Mouse (Mus musculus): ENCODE data around the gene Plch2. TPM values are rescaled to one million over a fixed set of nuclear protein-coding genes. Genes with fewer than 3 reads are reported as not detected.

Gene Plch2
- total and polyA plus RNA-seq, 3 experiments: 0.85 to 1.1 TPM; not detected in 1

DNA sequence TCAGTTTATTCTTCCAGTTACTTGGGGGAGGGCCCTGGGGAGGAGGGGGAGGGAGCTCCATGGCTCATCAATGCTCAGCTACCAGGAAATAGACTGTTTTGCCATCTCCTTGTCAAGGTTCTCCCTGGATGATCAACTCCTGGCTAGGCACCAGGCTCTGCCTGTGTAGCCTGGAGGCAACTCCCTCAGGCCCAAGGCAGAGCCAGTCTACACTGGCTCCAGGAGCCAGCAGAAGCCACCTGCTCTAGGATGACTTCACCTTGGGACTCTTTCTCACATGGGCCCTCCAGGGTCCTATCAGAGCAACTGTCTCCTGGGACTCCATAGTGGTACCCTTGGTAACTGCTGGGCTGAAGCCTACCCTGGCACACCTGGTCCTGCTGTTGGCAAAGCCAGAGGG is 48.5 kb downstream of the Plch2 start:
- Histone ChIP-seq H3K27me3 (ENCODE audit: control insufficient read depth in 1 of 2, insufficient read depth in 2 of 2, low read length in 2 of 2) (no peaks in the 10 kb centered on the region), H3K9ac (ENCODE audit: control insufficient read depth, low read depth, low read length, poor library complexity, severe bottlenecking) (no peak overlapping the region), H3K36me3 (ENCODE audit: control insufficient read depth in 1 of 2, insufficient read depth in 2 of 2, low read length in 2 of 2) (no peaks in the 10 kb centered on the region), H3K27ac (ENCODE audit: control insufficient read depth, low read depth, low read length) (no peak overlapping the region), H3K4me1 (ENCODE audit: control insufficient read depth in 1 of 2, insufficient read depth in 2 of 2, low read length in 2 of 2) (no peaks in the 10 kb centered on the region), H3K79me2 (ENCODE audit: control insufficient read depth, insufficient read depth, low read length, poor library complexity) (no peaks in the 10 kb centered on the region), H3K9me3 (replicated peaks; ENCODE audit: insufficient read depth, low read length) (no peaks in the 10 kb centered on the region), H3K4me3 (ENCODE audit: control insufficient read depth in 1 of 2, insufficient read depth in 1 of 2, low read depth in 2 of 2, low read length in 2 of 2) (no peak overlapping the region)
- DNase-seq (ENCODE audit: low read depth, low spot score): no peak
- TF ChIP-seq TAL1 (IDR thresholded peaks at IDR 0.05; ENCODE audit: low read length): no peak
- no peak for TF ChIP-seq ZC3H11A (IDR thresholded peaks at IDR 0.05; ENCODE audit: low read depth, low read length)
- TF ChIP-seq POLR2A (IDR thresholded peaks at IDR 0.05; ENCODE audit: control insufficient read depth in 1 of 2, insufficient read depth in 1 of 2, low read depth in 1 of 2, low read length in 2 of 2, poor library complexity in 1 of 2): no peak
- no peak for TF ChIP-seq SMC3 (IDR thresholded peaks at IDR 0.05; ENCODE audit: low read depth, low read length)
- TF ChIP-seq HCFC1 (IDR thresholded peaks at IDR 0.05; ENCODE audit: low read depth, low read length): no peak
- TF ChIP-seq UBTF (IDR thresholded peaks at IDR 0.05; ENCODE audit: borderline replicate concordance, insufficient read depth, low read depth, low read length): no peak

GRCm38 (mm10) chr4:155007641-155008040 is 48.9 kb downstream of the Plch2 start:
- Histone ChIP-seq H3K27ac (ENCODE audit: control insufficient read depth, low read depth, low read length) (no peak overlapping the region), H3K4me1 (ENCODE audit: control insufficient read depth in 1 of 2, insufficient read depth in 2 of 2, low read length in 2 of 2) (no peaks in the 10 kb centered on the region), H3K9ac (ENCODE audit: control insufficient read depth, low read depth, low read length, poor library complexity, severe bottlenecking) (no peak overlapping the region), H3K36me3 (ENCODE audit: control insufficient read depth in 1 of 2, insufficient read depth in 2 of 2, low read length in 2 of 2) (no peaks in the 10 kb centered on the region), H3K27me3 (ENCODE audit: control insufficient read depth in 1 of 2, insufficient read depth in 2 of 2, low read length in 2 of 2) (no peaks in the 10 kb centered on the region), H3K4me3 (ENCODE audit: control insufficient read depth in 1 of 2, insufficient read depth in 1 of 2, low read depth in 2 of 2, low read length in 2 of 2) (no peak overlapping the region), H3K9me3 (replicated peaks; ENCODE audit: insufficient read depth, low read length) (no peaks in the 10 kb centered on the region), H3K79me2 (ENCODE audit: control insufficient read depth, insufficient read depth, low read length, poor library complexity) (no peaks in the 10 kb centered on the region)
- no peak for TF ChIP-seq RAD21 (IDR thresholded peaks at IDR 0.05; ENCODE audit: low read depth, low read length)
- no peak for TF ChIP-seq MEF2A (IDR thresholded peaks at IDR 0.05; ENCODE audit: extremely low read depth, insufficient replicate concordance, low read depth, low read length, poor library complexity, severe bottlenecking)
- TF ChIP-seq MYB (IDR thresholded peaks at IDR 0.05; ENCODE audit: low read depth, low read length): no peak
- TF ChIP-seq ZC3H11A (IDR thresholded peaks at IDR 0.05; ENCODE audit: low read depth, low read length): no peak
- no peak for DNase-seq (ENCODE audit: low read depth, low spot score)

- DNase-seq (ENCODE audit: low read depth, low spot score): no peak
- H3K27ac ChIP-seq (ENCODE audit: control insufficient read depth, low read depth, low read length): no peak overlapping the region
- no peak for TF ChIP-seq CHD2 (IDR thresholded peaks at IDR 0.05; ENCODE audit: low read length)
- no peak for TF ChIP-seq GATA1 (IDR thresholded peaks at IDR 0.05; ENCODE audit: low read depth, low read length)
- no peak for TF ChIP-seq TBP (IDR thresholded peaks at IDR 0.05; ENCODE audit: low read depth, low read length)
- no peak for TF ChIP-seq POLR2A (IDR thresholded peaks at IDR 0.05; ENCODE audit: control insufficient read depth in 1 of 2, insufficient read depth in 1 of 2, low read depth in 1 of 2, low read length in 2 of 2, poor library complexity in 1 of 2)
- TF ChIP-seq ELF1 (IDR thresholded peaks at IDR 0.05; ENCODE audit: low read depth, low read length): no peak
- TF ChIP-seq ETS1 (IDR thresholded peaks at IDR 0.05; ENCODE audit: low read depth, low read length): no peak
- TF ChIP-seq TCF12 (IDR thresholded peaks at IDR 0.05; ENCODE audit: low read depth, low read length): no peak
- no peak for TF ChIP-seq MEF2A (IDR thresholded peaks at IDR 0.05; ENCODE audit: extremely low read depth, insufficient replicate concordance, low read depth, low read length, poor library complexity, severe bottlenecking)
- TF ChIP-seq POLR2AphosphoS2 (IDR thresholded peaks at IDR 0.05; ENCODE audit: low read length): no peak
- TF ChIP-seq MAFK (IDR thresholded peaks at IDR 0.05; ENCODE audit: borderline replicate concordance, low read depth, low read length): no peak
- TF ChIP-seq MYC (IDR thresholded peaks at IDR 0.05; ENCODE audit: low read depth, low read length): no peak
- TF ChIP-seq ZKSCAN1 (IDR thresholded peaks at IDR 0.05; ENCODE audit: low read depth, low read length): no peak
Observed at GRCm38 (mm10) chr4:155006296-155006695, 50.3 kb downstream of the Plch2 start.

More at GRCm38 (mm10) chr4:155006296-155006695, 50.3 kb downstream of the Plch2 start:
- H3K9me3 ChIP-seq (replicated peaks; ENCODE audit: insufficient read depth, low read length): no peaks in the 10 kb centered on the region
- no peak overlapping the region for H3K4me3 ChIP-seq (ENCODE audit: control insufficient read depth in 1 of 2, insufficient read depth in 1 of 2, low read depth in 2 of 2, low read length in 2 of 2)
- no peaks in the 10 kb centered on the region for H3K36me3 ChIP-seq (ENCODE audit: control insufficient read depth in 1 of 2, insufficient read depth in 2 of 2, low read length in 2 of 2)
- no peaks in the 10 kb centered on the region for H3K79me2 ChIP-seq (ENCODE audit: control insufficient read depth, insufficient read depth, low read length, poor library complexity)
- no peak overlapping the region for H3K9ac ChIP-seq (ENCODE audit: control insufficient read depth, low read depth, low read length, poor library complexity, severe bottlenecking)
- H3K4me1 ChIP-seq (ENCODE audit: control insufficient read depth in 1 of 2, insufficient read depth in 2 of 2, low read length in 2 of 2): no peaks in the 10 kb centered on the region
- H3K27me3 ChIP-seq (ENCODE audit: control insufficient read depth in 1 of 2, insufficient read depth in 2 of 2, low read length in 2 of 2): no peaks in the 10 kb centered on the region
